Mouse (Mus musculus) embryonic facial prominence, embryonic 12.5 days (tissue): ENCODE results near the gene Pdcd1. TPM values are rescaled to one million over a fixed set of nuclear protein-coding genes. Genes with fewer than 3 reads are reported as not detected.
A peak's percentile ranks its signal among the peaks of the same experiment; 100 is the strongest.
"Not testable (repeated sequence)": the region's sequence is repeated elsewhere in the genome, so short reads cannot be mapped to it uniquely, and the experiment has no call there.

Source experiments
- ATAC-seq: fragments of 200-750 bp; cut with Nextera tagmentation; 2 replicates; pipeline ENCODE4 v1.8.0; 2017; ENCODE audit not compliant: insufficient number of reproducible peaks, insufficient read depth, low FRiP score, low TSS enrichment
- H3K27ac ChIP-seq: fragments of 300-500 bp; sonication (generic); 2 replicates; pipeline ENCODE4 v1.5.1; 2016; ENCODE audit warnings: mild to moderate bottlenecking
- H3K27me3 ChIP-seq: fragments of 300-500 bp; sonication (generic); 2 replicates; pipeline ENCODE4 v1.6.1; 2016; ENCODE audit warnings: mild to moderate bottlenecking, moderate library complexity
- H3K36me3 ChIP-seq: fragments of 300-500 bp; sonication (generic); 2 replicates; pipeline ENCODE4 v1.6.1; 2016; ENCODE audit warnings: mild to moderate bottlenecking
- H3K4me1 ChIP-seq: fragments of 300-500 bp; sonication (generic); 2 replicates; pipeline ENCODE4 v1.6.1; 2016
- H3K4me2 ChIP-seq: fragments of 300-500 bp; sonication (generic); replicated peaks from 2 replicates; pipeline ENCODE4 v1.6.1; 2016; ENCODE audit warnings: mild to moderate bottlenecking, moderate library complexity
- H3K4me3 ChIP-seq: fragments of 300-500 bp; sonication (generic); 2 replicates; pipeline ENCODE4 v1.5.1; 2016; ENCODE audit warnings: mild to moderate bottlenecking
- H3K9ac ChIP-seq: fragments of 300-500 bp; sonication (generic); 2 replicates; pipeline ENCODE4 v1.6.1; 2016; ENCODE audit warnings: mild to moderate bottlenecking, moderate library complexity
- H3K9me3 ChIP-seq: fragments of 300-500 bp; sonication (generic); 2 replicates; pipeline ENCODE4 v1.6.1; 2016; ENCODE audit warnings: mild to moderate bottlenecking, moderate library complexity
- WGBS: fragments of 180-500 bp; shearing (Covaris S2); methylation state at CpG from one replicate; pipeline ENCODE4 v1.1.7; 2016; 5-methylcytosine and 5-hydroxymethylcytosine counted together
- polyA plus RNA-seq: library from polyadenylated mRNA; unstranded; fragments of >200 nt; fragmentation: Nextera tagmentation; extraction: Ambion mirVana; gene quantifications from 2 replicates; pipeline ENCODE4 v1.2.1, GENCODE M21; 2016

Gene Pdcd1
- polyA plus RNA-seq, 1 experiment from 2014 or later, result not detected

DNA sequence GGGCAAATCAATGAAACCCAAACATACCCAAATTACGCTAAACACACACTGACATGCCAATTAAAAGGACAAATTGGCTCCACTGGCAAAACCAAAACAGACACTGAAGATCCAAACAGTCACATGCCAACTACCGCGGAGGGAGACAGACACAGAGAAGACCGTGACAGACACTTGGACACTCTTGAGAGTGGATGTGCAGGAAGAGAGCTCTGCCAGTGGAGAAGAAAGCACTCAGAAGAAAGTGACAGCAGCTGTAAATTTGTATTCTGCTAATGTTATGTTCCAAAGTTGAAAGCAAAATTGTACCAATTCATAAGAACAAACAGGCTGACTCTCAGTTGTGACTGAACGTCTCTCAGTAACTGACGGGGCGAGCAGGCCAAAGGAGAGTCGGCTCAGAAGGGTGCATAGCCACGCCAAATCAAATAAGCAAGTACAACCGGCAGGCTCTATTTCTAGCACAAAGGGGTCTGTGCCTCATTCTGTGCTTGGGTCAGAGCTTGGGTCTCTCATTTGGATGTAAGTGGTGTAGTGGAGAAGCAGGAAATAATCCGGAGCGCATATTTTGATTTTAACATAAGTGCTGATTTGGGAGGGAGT is 24.7 kb downstream of the Pdcd1 start:
- no peak overlapping the region for H3K4me2 ChIP-seq
- no peak overlapping the region for H3K4me3 ChIP-seq
- no peak overlapping the region for H3K27ac ChIP-seq
- no peaks in the 10 kb centered on the region for H3K27me3 ChIP-seq
- H3K9me3 ChIP-seq, result no peaks in the 10 kb centered on the region
- no peak for ATAC-seq
- 82% methylated on average over 12 of the region's 12 CpGs for WGBS
- no peak overlapping the region for H3K9ac ChIP-seq
- H3K4me1 ChIP-seq, result no peaks in the 10 kb centered on the region
- no peaks in the 10 kb centered on the region for H3K36me3 ChIP-seq

DNA sequence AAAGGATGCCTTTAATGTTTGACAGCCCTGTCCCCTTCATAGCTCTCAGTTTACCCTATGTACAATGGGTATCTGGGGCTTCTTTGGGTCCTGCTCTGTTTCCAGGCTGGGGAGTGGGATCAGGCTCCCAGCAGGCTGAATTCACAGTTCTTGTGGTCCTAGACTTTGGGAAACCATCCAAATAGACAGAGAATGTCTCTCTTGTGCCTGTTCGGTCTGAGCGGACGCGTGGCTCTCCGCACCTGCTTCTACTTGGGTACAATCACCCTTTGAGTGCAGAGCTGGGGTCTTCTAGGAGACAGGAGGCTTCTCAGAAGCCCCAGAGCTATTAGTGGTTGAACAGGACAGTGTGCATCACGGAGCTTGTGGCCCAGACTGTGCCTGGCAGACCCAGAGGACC is 32.2 kb downstream of the Pdcd1 start, which contains the start of gene Neu4:
TSS of gene Neu4 (plus strand) at position 301 of the 400 bp plus-strand sequence.
- no peak within 1 kb of the TSS for H3K4me3 ChIP-seq
- no peak within 1 kb of the TSS for H3K4me2 ChIP-seq
- H3K9me3 ChIP-seq, result no peaks in the 10 kb centered on the region
- no peaks in the 10 kb centered on the region for H3K36me3 ChIP-seq
- no peaks in the 10 kb centered on the region for H3K27me3 ChIP-seq
- no peaks in the 10 kb centered on the region for H3K4me1 ChIP-seq
- 79% methylated on average over 6 of the region's 6 CpGs for WGBS
- no peak within 1 kb of the TSS for H3K9ac ChIP-seq
- H3K27ac ChIP-seq, result no peak within 1 kb of the TSS
- ATAC-seq, result no peak

DNA sequence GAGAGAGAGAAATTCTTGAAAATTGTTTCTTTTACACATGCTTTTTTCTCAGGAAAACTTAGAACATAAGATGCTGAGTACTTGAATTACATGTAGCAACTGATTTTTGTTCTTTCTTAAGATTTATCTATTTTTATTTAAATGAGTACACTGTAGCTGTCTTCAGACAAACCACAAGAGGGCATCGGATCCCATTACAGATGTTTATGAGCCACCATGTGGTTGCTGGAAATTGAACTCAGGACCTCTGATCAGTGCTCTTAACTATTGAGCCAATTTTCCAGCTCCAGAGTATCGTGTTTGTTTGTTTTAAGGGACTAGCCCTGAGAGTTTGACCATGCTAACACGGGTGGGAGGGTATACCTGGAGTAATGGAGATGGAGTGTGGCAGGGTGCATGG is 40.7 kb downstream of the Pdcd1 start:
- no peaks in the 10 kb centered on the region for H3K9me3 ChIP-seq
- H3K9ac ChIP-seq, result no peak overlapping the region
- H3K4me1 ChIP-seq, result no peaks in the 10 kb centered on the region
- WGBS, result 64% methylated on average over 3 of the region's 3 CpGs
- no peak overlapping the region for H3K27ac ChIP-seq
- no peak overlapping the region for H3K4me2 ChIP-seq
- no peak overlapping the region for H3K4me3 ChIP-seq
- H3K27me3 ChIP-seq, result no peaks in the 10 kb centered on the region
- ATAC-seq, result no peak
- no peaks in the 10 kb centered on the region for H3K36me3 ChIP-seq

DNA sequence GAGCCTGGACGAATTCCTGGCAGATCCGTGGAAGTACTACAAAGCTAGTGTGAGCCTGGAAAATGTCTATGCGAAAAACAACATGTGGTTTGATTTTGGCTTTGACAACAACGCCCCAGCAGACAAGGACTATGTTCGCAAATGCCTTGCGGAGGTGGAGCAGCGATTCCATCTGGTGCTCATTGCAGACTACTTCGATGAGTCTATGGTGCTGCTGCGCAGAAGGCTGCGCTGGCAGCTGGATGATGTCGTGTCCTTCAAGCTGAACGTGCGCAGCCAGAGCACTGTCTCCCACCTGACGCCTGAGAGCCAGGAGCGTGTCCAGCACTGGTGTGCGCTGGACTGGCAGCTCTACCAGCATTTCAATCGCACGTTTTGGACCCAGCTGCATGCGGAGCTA is 43.5 kb downstream of the Pdcd1 start:
- not testable (repeated sequence) for H3K4me3 ChIP-seq, H3K4me2 ChIP-seq, H3K9me3 ChIP-seq, H3K36me3 ChIP-seq, H3K4me1 ChIP-seq, H3K27ac ChIP-seq, H3K27me3 ChIP-seq, H3K9ac ChIP-seq
- WGBS, result 70% methylated on average over 16 of the region's 19 CpGs
- peak; percentile 49; the same call in 1 of the 2 replicates for ATAC-seq

DNA sequence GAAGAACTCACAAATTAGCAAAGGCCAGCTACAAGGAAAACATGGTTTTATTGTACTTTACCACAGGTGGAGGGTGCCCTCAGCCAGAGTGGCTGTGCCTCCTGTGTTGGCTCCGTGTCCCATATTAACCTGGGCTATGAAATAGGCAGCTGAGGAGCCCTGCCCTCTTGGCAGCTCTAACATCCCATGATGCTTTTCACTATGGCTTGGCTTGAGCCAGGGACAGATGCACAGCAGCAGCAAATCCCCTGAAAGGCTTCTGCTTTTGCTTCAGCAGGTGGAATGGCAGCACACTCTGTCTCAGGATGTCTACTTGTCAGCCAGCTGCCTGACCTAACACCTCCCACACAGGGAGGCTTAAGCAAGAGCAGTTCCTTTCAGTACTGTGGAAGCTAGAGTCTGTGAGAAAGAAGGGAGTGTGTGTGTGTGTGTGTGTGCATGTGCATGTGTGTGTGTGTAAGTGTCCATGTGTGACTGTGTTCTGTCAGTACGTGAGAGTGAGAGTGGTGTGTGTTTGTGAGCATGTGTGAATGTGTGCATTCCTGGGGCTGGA is 46.3 kb downstream of the Pdcd1 start:
- not testable (repeated sequence) for H3K27me3 ChIP-seq, H3K9me3 ChIP-seq, H3K36me3 ChIP-seq, H3K9ac ChIP-seq, H3K27ac ChIP-seq, H3K4me3 ChIP-seq, H3K4me2 ChIP-seq, ATAC-seq, H3K4me1 ChIP-seq
- WGBS, result 89% methylated on average over 2 of the region's 2 CpGs

DNA sequence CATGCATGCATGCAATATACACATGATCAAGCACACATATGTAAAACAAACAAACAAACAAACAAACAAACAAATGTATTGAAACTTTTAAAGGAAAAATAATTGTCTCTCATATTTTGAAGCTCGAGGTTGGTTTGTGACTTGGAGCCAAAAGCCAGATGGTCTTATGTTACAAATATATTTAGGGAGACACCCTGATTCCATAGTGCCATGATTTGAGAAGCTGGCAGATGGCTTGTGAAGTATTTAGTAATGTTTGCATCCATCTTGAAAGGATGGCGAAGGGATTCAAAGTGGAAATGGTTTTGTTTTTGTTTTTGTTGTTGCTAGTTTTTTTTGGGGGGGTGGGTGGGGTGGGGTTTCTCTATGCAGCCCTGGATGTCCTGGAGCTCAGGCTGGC is 51.3 kb downstream of the Pdcd1 start:
- H3K36me3 ChIP-seq, result no peaks in the 10 kb centered on the region
- H3K27me3 ChIP-seq, result no peaks in the 10 kb centered on the region
- 89% methylated on average over 2 of the region's 2 CpGs for WGBS
- ATAC-seq, result no peak
- H3K4me3 ChIP-seq, result no peak overlapping the region
- H3K9ac ChIP-seq, result no peak overlapping the region
- no peak overlapping the region for H3K27ac ChIP-seq
- no peak overlapping the region for H3K4me2 ChIP-seq
- no peaks in the 10 kb centered on the region for H3K4me1 ChIP-seq
- no peaks in the 10 kb centered on the region for H3K9me3 ChIP-seq

DNA sequence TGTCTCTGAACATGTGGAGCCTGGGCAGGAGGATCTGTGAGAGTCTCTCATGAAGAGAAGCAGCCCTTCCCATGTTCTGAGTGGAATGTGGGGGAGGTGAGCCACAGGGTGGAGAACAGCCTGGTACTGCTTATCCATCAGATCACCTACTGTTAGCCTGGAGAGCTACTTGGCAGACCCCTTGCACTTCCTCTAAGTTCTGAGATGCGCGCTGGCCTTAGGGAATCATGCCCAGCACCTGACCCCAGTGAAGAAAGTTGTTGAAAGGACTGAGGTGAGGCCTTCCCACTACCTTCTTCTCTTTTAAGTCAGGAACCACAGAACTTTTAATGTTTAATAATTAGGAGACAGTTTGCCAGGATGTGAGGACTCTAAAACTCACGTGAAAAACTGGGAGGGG is 60.9 kb downstream of the Pdcd1 start:
- WGBS, result 84% methylated on average over 3 of the region's 3 CpGs
- H3K4me1 ChIP-seq, ATAC-seq, H3K9ac ChIP-seq, H3K9me3 ChIP-seq, H3K4me3 ChIP-seq, H3K36me3 ChIP-seq, H3K27me3 ChIP-seq, H3K4me2 ChIP-seq, H3K27ac ChIP-seq: not testable (repeated sequence)

DNA sequence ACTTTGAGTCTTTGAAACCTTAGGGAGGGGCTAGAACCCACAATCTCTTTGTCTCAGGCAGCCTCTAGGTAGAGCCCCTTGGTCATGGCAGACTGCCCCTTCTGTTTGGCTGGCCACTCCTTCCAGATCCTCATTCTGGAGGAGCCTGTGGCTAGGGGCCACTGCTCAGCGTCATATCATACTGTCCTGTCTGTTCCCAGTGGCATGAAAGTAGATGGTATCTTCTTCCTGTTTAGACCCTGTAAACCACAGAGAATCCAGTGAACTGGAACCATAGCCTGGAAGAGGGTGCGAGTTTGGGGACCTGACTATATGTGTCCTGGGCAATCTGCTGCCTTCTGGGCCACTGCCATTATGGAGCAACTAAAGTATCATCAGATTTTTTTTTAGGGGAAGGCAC is 61.3 kb downstream of the Pdcd1 start:
- not testable (repeated sequence) for H3K9me3 ChIP-seq, H3K36me3 ChIP-seq, H3K4me1 ChIP-seq, H3K27me3 ChIP-seq, H3K4me2 ChIP-seq, H3K4me3 ChIP-seq, H3K9ac ChIP-seq, ATAC-seq, H3K27ac ChIP-seq
- 72% methylated on average over 2 of the region's 2 CpGs for WGBS

DNA sequence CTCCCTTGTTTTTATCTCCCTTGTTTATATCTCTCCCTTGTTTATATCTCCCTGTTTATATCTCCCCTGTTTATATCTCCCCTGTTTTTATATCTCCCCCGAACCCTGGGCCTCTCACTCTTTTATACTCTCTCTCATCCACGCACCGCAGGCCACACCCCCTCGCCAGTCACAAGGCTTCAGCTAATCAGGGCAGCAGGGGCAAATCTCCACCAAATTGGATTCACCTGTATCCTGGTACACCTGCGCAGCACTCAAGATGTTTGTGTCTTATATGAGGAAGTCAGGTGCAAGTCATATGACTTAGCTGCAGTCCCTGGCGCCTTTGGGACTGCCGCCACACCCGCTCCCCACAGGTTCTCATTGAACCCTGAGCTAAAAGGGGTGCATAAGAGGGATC is 62.1 kb downstream of the Pdcd1 start, which contains the start of gene Gal3st2c:
TSS of gene Gal3st2c (plus strand) at position 301 of the 400 bp plus-strand sequence.
- H3K9ac ChIP-seq, H3K4me3 ChIP-seq, H3K4me1 ChIP-seq, H3K27me3 ChIP-seq, H3K4me2 ChIP-seq, H3K9me3 ChIP-seq, H3K27ac ChIP-seq, H3K36me3 ChIP-seq, ATAC-seq: not testable (repeated sequence)
- WGBS, result 87% methylated on average over 7 of the region's 8 CpGs

DNA sequence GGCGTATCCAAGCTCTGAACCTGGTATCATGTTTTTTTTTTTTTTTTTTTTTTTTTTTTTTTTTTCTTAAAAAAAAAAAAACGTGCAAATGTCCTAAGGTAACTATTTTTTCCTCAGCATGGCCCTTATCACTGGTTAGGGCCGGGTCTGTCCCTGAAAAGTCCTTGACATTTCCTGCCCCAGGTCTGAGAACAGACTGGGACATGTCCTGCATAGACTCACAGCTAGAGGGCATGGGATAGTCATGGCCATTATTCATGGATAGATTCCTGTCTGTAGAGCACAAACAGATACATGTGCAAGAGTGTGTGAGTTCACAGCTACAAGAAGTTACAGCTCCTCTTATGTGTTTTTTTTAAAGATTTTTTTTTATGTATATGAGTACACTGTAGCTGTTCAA is 63.6 kb downstream of the Pdcd1 start:
- H3K4me2 ChIP-seq, result no peak overlapping the region
- no peaks in the 10 kb centered on the region for H3K27me3 ChIP-seq
- H3K4me3 ChIP-seq, result no peak overlapping the region

More for the DNA sequence above, 63.6 kb downstream of the Pdcd1 start:
- 66% methylated on average over 3 of the region's 3 CpGs for WGBS
- Histone ChIP-seq H3K27ac (no peak overlapping the region), H3K9me3 (no peaks in the 10 kb centered on the region), H3K4me1 (no peaks in the 10 kb centered on the region), H3K9ac (no peak overlapping the region), H3K36me3 (no peaks in the 10 kb centered on the region)
- ATAC-seq, result no peak
